Mouse (Mus musculus) C2C12 (cell line): ENCODE results near the gene Map6. TPM values are rescaled to one million over a fixed set of nuclear protein-coding genes. Genes with fewer than 3 reads are reported as not detected.

ENCODE experiments used
- H3K27me3 ChIP-seq: one replicate; pipeline ENCODE4 v1.6.1; 2011; ENCODE audit not compliant: control insufficient read depth, insufficient read depth, insufficient read length
- H3K36me3 ChIP-seq: one replicate; pipeline ENCODE4 v1.6.1; 2011; ENCODE audit not compliant: control insufficient read depth, insufficient read depth
- H3K4me3 ChIP-seq: one replicate; pipeline ENCODE4 v1.5.1; 2011; ENCODE audit warnings: mild to moderate bottlenecking, control low read depth; ENCODE audit not compliant: poor library complexity, insufficient read depth, severe bottlenecking
- H3K79me2 ChIP-seq: one replicate; pipeline ENCODE4 v1.6.1; 2011; ENCODE audit not compliant: control insufficient read depth, insufficient read depth
- H3K79me3 ChIP-seq: one replicate; pipeline ENCODE4 v1.6.1; 2011; ENCODE audit warnings: low read depth, control low read depth
- H3ac ChIP-seq: one replicate; pipeline ENCODE3; 2011; ENCODE audit warnings: low read depth; ENCODE audit not compliant: control insufficient read depth, insufficient read length
- CEBPB ChIP-seq: IDR thresholded peaks from one replicate; pipeline ENCODE4 v1.6.1; 2011; ENCODE audit warnings: low read depth, mild to moderate bottlenecking, control low read depth, moderate library complexity
- CTCF ChIP-seq: IDR thresholded peaks from one replicate; pipeline ENCODE4 v1.5.1; 2011; ENCODE audit not compliant: control insufficient read depth, insufficient read depth, insufficient read length
- FOSL1 ChIP-seq: IDR thresholded peaks from one replicate; pipeline ENCODE4 v1.8.0; 2011; ENCODE audit warnings: mild to moderate bottlenecking, low read length; ENCODE audit not compliant: poor library complexity, insufficient read depth, severe bottlenecking
- MAX ChIP-seq: IDR thresholded peaks from one replicate; pipeline ENCODE4 v1.6.1; 2011; ENCODE audit warnings: mild to moderate bottlenecking, control low read depth
- MYOD1 ChIP-seq: IDR thresholded peaks from one replicate; pipeline ENCODE4 v1.6.1; 2011; ENCODE audit warnings: low read depth; ENCODE audit not compliant: control insufficient read depth, insufficient read length
- MYOG ChIP-seq: IDR thresholded peaks from one replicate; pipeline ENCODE4 v1.6.1; 2011; ENCODE audit not compliant: control insufficient read depth, insufficient read length; ENCODE audit errors: extremely low read depth
- USF1 ChIP-seq: IDR thresholded peaks from one replicate; pipeline ENCODE4 v1.6.1; 2011; ENCODE audit warnings: low read depth, mild to moderate bottlenecking, control low read depth, moderate library complexity
- polyA plus RNA-seq: library from polyadenylated mRNA; unstranded; fragments of >200 nt; fragmentation: generic; extraction: Trizol; gene quantifications from one replicate; pipeline ENCODE4 v1.2.1, GENCODE M21; 2012; ENCODE audit warnings: missing spikeins

Map6 gene
- polyA plus RNA-seq, 1 experiment: 39.2 TPM

DNA sequence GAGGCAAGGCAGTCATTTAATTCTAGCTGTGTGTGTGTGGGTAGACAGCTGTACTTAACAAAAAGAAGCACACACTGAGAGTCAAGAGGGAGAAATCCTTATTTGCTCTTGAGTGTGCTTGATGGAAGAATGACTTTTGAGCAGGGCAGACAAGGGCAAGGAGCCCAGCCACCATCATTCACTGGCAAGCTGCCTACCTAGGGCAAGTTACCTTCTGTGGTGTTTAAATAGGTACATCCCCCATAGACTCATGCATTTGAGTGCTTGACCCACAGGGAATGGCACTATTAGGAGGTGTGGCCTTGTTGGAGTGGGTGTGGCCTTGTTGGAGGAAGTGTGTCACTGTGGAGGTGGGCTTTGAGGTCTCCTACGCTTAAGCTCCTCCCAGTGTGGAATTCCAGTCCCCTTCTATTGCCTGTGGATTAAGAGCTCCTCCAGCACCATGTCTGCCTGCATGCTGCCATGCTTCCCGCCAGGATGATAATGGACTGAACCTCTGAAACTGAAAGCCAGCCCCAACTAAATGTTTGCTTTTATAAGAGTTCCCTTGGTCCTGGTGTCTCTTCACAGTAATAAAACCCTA lies 27.0 kb downstream of the Map6 start:
- Histone ChIP-seq H3K36me3 (no peaks in the 10 kb centered on the region), H3K27me3 (no peaks in the 10 kb centered on the region), H3K79me3 (no peaks in the 10 kb centered on the region), H3ac (no peak overlapping the region), H3K4me3 (no peak overlapping the region), H3K79me2 (peaks cover 16% of the 10 kb centered on the region)
- TF ChIP-seq CEBPB: no peak
- no peak for TF ChIP-seq FOSL1
- no peak for TF ChIP-seq MAX
- no peak for TF ChIP-seq MYOG
- no peak for TF ChIP-seq CTCF
- TF ChIP-seq MYOD1: no peak
- TF ChIP-seq USF1: no peak

GRCm38 (mm10) chr7:99295104-99295503 lies 27.9 kb downstream of the Map6 start:
- Histone ChIP-seq H3ac (no peak overlapping the region), H3K27me3 (no peaks in the 10 kb centered on the region), H3K79me2 (peaks cover 16% of the 10 kb centered on the region), H3K79me3 (no peaks in the 10 kb centered on the region), H3K4me3 (no peak overlapping the region), H3K36me3 (no peaks in the 10 kb centered on the region)
- TF ChIP-seq MYOD1: peak; percentile 59
- no peak for TF ChIP-seq MYOG

GRCm38 (mm10) chr7:99300650-99301175 lies 33.5 kb downstream of the Map6 start:
- no peak for TF ChIP-seq CTCF
- no peak for TF ChIP-seq MYOG
- no peak for TF ChIP-seq CEBPB
- TF ChIP-seq MAX: no peak
- no peak for TF ChIP-seq USF1
- TF ChIP-seq FOSL1: no peak
- TF ChIP-seq MYOD1: no peak
- Histone ChIP-seq H3K79me3 (peaks cover 5% of the 10 kb centered on the region), H3ac (no peak overlapping the region), H3K4me3 (no peak overlapping the region), H3K27me3 (no peaks in the 10 kb centered on the region), H3K36me3 (no peaks in the 10 kb centered on the region), H3K79me2 (no peaks in the 10 kb centered on the region)

DNA sequence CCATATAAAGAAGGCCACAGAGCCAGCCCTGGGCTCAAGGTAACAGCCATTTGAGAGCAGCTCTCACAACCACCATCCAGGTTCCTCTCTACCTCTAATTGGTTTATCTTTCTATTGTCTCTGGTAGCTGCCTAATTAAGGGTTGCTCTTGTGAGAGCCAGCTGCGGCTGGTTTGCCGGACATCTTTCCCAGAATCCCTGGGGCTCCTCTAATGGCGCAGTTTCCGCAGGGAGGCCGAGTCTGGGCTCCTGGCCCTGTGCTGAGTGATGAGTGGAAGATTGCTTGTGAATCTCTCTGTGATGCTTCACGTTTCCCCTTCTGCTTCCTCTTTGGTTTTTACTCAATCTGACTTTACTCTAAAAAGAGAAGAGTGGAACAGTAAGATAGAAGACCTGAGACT lies 36.8 kb downstream of the Map6 start:
- no peak overlapping the region for H3K4me3 ChIP-seq
- H3K36me3 ChIP-seq: no peaks in the 10 kb centered on the region
- peaks cover 8% of the 10 kb centered on the region for H3K79me3 ChIP-seq
- TF ChIP-seq CTCF: no peak
- TF ChIP-seq USF1: no peak
- TF ChIP-seq MAX: no peak
- TF ChIP-seq FOSL1: no peak
- TF ChIP-seq MYOD1: no peak
- TF ChIP-seq CEBPB: no peak
- no peak for TF ChIP-seq MYOG
- no peaks in the 10 kb centered on the region for H3K79me2 ChIP-seq
- H3K27me3 ChIP-seq: no peaks in the 10 kb centered on the region
- H3ac ChIP-seq: no peak overlapping the region

GRCm38 (mm10) chr7:99304949-99305372 lies 37.7 kb downstream of the Map6 start:
- Histone ChIP-seq H3K79me2 (no peaks in the 10 kb centered on the region), H3ac (no peak overlapping the region)

DNA sequence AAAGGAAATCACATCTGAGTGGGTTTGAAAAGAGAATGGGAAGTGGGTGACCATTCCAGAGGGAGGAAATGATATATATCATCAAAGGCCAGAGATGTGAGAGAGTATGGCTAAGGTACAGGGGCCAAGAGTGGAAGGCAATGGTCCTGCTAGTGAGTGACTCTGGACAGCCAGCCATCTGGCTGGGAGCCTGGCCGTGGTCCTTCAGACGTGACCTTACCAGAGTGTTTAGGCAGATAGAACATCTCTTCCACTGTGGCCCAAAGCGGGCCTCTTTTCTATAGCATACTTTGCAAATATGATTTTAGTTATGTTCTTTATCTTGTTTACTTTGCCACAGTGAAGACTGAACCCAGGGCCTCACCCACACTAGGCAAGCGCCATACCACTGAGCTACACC lies 38.4 kb downstream of the Map6 start:
- Histone ChIP-seq H3K79me3 (peaks cover 7% of the 10 kb centered on the region), H3K79me2 (no peaks in the 10 kb centered on the region), H3K27me3 (no peaks in the 10 kb centered on the region), H3ac (no peak overlapping the region), H3K4me3 (no peak overlapping the region), H3K36me3 (no peaks in the 10 kb centered on the region)
- TF ChIP-seq MAX (no peak), CTCF (no peak), CEBPB (no peak)

More at GRCm38 (mm10) chr7:99304949-99305372, 37.7 kb downstream of the Map6 start:
- peaks cover 8% of the 10 kb centered on the region for H3K79me3 ChIP-seq
- no peaks in the 10 kb centered on the region for H3K27me3 ChIP-seq
- no peaks in the 10 kb centered on the region for H3K36me3 ChIP-seq
- TF ChIP-seq MAX: peak; percentile 11
- peak; percentile 72 for TF ChIP-seq MYOD1
- no peak for TF ChIP-seq MYOG
- no peak for TF ChIP-seq FOSL1
- TF ChIP-seq CEBPB: no peak
- no peak for TF ChIP-seq CTCF
- TF ChIP-seq USF1: peak; percentile 63
- H3K4me3 ChIP-seq: no peak overlapping the region
